Mouse (Mus musculus): ENCODE data around the gene Hist2h2aa2.
A peak's percentile ranks its signal among the peaks of the same experiment; 100 is the strongest.
"Not testable (repeated sequence)": the region's sequence is repeated elsewhere in the genome, so short reads cannot be mapped to it uniquely, and the experiment has no call there.

Gene Hist2h2aa2

GRCm38 (mm10) chr3:96239949-96240798 lies at the start of gene Hist2h2aa2:
Gene Hist2h2aa2, minus strand, starts transcription at chr3:96240276.
- DNase-seq: peak; percentile 98

GRCm38 (mm10) chr3:96289201-96289600 lies 49.1 kb upstream of the Hist2h2aa2 start:
- no peak for DNase-seq

- DNase-seq: not testable (repeated sequence)
These were observed 47.3 kb upstream of the Hist2h2aa2 start for GRCm38 (mm10) chr3:96287334-96287733.

- peak; percentile 53 for DNase-seq
These were observed 44.4 kb upstream of the Hist2h2aa2 start for GRCm38 (mm10) chr3:96284457-96284856.

GRCm38 (mm10) chr3:96280660-96281059 lies 40.6 kb upstream of the Hist2h2aa2 start:
- no peak for DNase-seq

GRCm38 (mm10) chr3:96277800-96278624 lies 37.9 kb upstream of the Hist2h2aa2 start:
- peak; percentile 91 for DNase-seq

GRCm38 (mm10) chr3:96277428-96277799 lies 37.3 kb upstream of the Hist2h2aa2 start:
- peak; percentile 50 for DNase-seq

- DNase-seq: no peak
These were observed 33.8 kb upstream of the Hist2h2aa2 start for GRCm38 (mm10) chr3:96273591-96274465.

GRCm38 (mm10) chr3:96269511-96270474 lies 29.7 kb upstream of the Hist2h2aa2 start, which contains the start of gene Hist2h2bb:
Gene Hist2h2bb, plus strand, starts transcription at chr3:96269752.
- DNase-seq: peak; percentile 98

GRCm38 (mm10) chr3:96268776-96269378 lies 28.8 kb upstream of the Hist2h2aa2 start:
- DNase-seq: not testable (repeated sequence)

- DNase-seq: peak; percentile 86
These were observed 28.1 kb upstream of the Hist2h2aa2 start, which contains the start of gene Hist2h3b for GRCm38 (mm10) chr3:96268051-96268775. Gene Hist2h3b, plus strand, starts transcription at chr3:96268654.

- no peak for DNase-seq
These were observed 27.5 kb upstream of the Hist2h2aa2 start for GRCm38 (mm10) chr3:96267541-96267940.

GRCm38 (mm10) chr3:96266132-96266710 lies 26.1 kb upstream of the Hist2h2aa2 start:
- no peak for DNase-seq

GRCm38 (mm10) chr3:96264404-96264949 lies 24.4 kb upstream of the Hist2h2aa2 start:
- no peak for DNase-seq

GRCm38 (mm10) chr3:96263558-96264403 lies 23.7 kb upstream of the Hist2h2aa2 start:
- peak; percentile 46 for DNase-seq

GRCm38 (mm10) chr3:96262979-96263550 lies 23.0 kb upstream of the Hist2h2aa2 start, which contains the start of gene Hist2h4:
Gene Hist2h4, minus strand, starts transcription at chr3:96263311.
- peak; percentile 99 for DNase-seq

- peak; percentile 95 for DNase-seq
These were observed 22.3 kb upstream of the Hist2h2aa2 start for GRCm38 (mm10) chr3:96262216-96262875.

Data from lung, postnatal 36 days (tissue).